Mouse (Mus musculus): ENCODE data around the gene Slc35f1. TPM values are rescaled to one million over a fixed set of nuclear protein-coding genes. Genes with fewer than 3 reads are reported as not detected.

Slc35f1 gene
- total RNA-seq, 2 experiments from 2014 or later: 2.2 to 3.0 TPM

GRCm38 (mm10) chr10:52932159-52932558 lies 241.8 kb downstream of the Slc35f1 start:
- no peak for DNase-seq

DNA sequence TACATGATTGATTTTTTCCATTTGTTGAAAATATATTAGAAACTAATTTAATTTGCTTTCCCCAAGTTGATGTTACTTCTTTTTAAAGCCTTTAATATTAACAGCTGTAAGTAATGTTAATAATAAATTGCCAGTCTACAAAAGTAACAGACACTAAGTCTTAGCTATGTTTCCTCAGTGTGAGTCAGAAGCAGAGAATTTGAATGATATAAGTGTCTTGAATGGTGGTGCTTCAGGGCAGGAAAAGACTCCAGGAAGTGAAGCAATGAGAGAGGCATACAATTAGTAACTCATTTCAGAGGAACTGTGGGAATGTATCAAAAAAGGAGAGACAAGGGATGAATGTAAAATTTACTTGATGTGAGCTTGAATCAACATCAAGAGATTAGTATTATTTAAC lies 244.3 kb downstream of the Slc35f1 start:
- no peak for DNase-seq

DNA sequence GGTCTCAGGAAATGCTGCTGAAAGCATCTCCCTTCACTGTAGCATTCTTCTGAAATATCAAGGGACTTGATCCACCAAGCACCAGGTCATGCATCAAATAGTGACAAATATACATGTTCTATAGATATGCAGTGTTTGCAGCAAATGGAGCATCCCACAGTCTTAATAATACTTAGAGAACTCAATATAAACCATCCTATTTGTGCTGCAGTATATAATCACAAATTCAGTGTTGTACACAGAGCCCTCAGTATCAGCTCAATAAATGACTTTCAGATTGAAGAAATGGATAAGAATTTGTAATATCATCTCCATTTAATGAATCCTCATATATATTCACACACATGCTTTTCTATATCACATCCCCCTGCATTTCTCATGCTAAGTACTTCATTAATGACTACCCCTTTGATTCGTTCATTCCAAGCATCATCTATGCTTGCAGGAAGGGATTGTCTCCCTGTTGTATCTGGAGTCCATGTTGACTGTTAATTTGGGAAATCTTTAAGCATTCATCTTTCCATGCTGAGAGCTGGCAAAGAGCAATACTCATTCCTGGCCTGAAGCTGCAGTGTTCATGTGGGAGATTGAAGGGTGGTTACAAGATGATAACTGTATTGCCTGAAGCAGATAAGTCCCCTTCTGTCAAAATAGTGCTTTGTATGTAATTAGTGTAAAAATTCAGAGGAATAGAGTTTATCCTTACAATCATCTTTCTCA lies 249.9 kb downstream of the Slc35f1 start:
- no peak for DNase-seq

DNA sequence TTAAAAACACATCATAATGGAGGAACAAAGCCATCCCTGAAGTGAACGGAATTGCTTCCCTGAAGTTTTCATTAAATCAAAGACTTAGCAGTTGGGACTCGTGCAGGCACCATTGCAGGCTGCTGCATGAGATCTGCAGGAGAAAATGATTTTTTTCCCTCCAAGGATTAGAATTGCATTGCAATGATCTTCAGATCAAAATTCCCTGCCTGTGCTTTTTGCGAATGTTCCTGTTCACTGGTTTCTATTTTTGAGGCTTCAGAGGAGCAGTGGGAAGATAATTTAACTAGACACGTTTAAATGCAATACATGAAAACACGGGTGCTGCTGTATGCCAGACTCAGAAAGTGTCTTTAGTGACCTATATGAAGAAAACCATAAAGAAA lies 250.5 kb downstream of the Slc35f1 start:
- no peak for DNase-seq

DNA sequence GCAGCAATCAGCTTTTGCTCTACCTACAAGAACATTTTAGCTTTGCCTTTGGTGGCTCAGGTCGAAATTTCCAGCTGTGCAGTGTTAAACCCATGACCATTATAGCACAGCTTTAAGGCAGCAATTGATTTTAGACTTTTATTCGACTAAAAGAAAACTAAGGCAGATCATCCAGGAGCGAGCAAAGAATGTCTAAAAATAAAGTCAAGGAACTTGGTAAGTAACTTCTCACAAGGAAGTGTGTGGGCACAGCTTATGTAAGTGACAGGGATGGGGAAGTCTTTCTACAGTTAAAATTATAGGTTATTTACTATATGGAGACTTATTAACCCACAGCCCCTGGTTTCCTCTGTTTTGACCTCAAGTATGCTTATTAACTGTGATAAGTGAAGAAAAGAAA lies 262.2 kb downstream of the Slc35f1 start:
- no peak for DNase-seq

- DNase-seq: no peak
Measured at GRCm38 (mm10) chr10:52956728-52957127, 266.4 kb downstream of the Slc35f1 start.

- DNase-seq: no peak
Measured at GRCm38 (mm10) chr10:52979251-52979650, 288.9 kb downstream of the Slc35f1 start.

DNA sequence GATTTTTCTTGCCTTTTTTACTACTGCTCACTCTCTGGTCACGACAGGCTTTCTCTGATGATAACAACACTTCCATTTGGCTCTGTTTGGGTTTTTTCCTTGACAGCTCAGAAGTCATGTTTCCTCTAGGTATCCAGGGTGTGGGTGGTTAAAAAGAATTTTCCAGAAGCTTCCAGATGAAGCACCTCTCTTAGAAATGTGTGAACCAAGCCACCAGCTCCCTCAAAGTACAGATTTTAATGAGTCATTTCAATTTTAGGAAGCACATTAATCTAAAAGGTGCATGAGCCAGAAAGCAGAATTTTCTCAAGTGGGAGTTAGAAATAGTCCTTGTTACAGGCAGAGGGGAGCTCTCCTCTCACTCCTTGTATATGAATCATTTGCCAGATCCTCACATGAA lies 292.5 kb downstream of the Slc35f1 start:
- DNase-seq: no peak

GRCm38 (mm10) chr10:52992246-52992645 lies 301.9 kb downstream of the Slc35f1 start:
- DNase-seq: no peak

DNA sequence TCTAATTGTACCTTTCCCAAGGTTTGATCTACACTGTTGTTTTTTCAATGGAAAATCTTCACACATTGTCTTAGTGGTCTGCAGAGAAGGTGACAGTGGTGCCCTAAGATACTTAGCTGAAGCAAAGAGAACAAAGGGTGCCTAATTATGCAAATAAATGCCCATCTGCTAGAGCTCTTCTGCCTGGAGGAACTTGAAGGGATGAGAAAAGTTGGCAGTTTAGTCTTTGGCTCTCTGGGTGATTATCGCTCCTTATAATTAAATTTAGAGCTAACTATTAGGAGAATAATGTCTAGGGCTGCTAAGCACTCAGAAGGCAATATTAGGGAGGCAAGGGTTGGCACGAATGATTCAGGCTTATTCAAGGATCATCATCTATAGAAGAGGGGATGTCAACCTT lies 306.6 kb downstream of the Slc35f1 start:
- DNase-seq: no peak

GRCm38 (mm10) chr10:53001136-53001535 lies 310.8 kb downstream of the Slc35f1 start:
- DNase-seq: no peak

GRCm38 (mm10) chr10:53006229-53007190 lies 316.2 kb downstream of the Slc35f1 start:
- no peak for DNase-seq

GRCm38 (mm10) chr10:53013878-53014277 lies 323.5 kb downstream of the Slc35f1 start:
- DNase-seq: no peak

- no peak for DNase-seq
Measured at GRCm38 (mm10) chr10:53028454-53028853, 338.1 kb downstream of the Slc35f1 start.

DNA sequence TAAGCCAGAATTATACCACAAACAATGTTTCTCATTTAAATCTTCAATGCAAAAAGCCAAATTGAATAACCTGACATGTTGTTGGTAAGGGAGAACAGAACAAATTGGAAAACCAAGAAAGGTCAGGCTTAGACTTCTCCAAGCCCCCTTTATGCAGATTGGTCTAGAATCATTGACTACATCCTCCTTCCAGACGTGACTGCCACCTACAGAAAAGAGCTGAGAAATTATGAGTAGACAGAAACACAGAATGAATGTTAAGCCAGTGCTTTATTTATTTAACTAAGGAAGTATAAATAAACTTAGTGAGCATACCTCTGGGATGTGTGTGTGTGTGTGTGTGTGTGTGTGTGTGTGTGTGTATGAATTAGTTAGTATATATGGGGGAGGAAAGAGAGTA lies 344.9 kb downstream of the Slc35f1 start:
- DNase-seq: no peak

DNA sequence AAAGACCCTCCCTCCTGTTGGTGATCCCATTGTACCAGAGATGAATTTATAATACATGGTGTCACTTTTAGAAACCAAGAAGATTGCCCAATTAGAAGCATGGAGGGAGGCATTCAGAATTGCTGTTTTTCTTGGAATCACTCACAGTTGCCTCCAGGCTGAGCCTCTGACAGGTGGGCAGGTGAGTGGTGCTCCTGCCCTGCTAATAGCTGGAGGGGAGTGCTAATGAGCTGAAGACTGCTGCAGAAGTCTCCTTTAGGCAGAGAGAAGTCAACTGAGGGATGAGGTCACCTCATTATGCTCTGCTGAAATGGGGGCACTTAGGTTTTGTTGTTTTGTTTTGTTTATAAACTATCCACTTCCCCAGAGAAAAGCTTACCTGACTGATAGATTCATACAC lies 355.6 kb downstream of the Slc35f1 start:
- DNase-seq: no peak

GRCm38 (mm10) chr10:53052521-53052920 lies 362.2 kb downstream of the Slc35f1 start:
- no peak for DNase-seq

GRCm38 (mm10) chr10:53060745-53061144 lies 370.4 kb downstream of the Slc35f1 start:
- no peak for DNase-seq

GRCm38 (mm10) chr10:53062741-53063140 lies 372.4 kb downstream of the Slc35f1 start:
- no peak for DNase-seq

- DNase-seq: peak; percentile 16
Measured at GRCm38 (mm10) chr10:53087811-53088210, 397.5 kb downstream of the Slc35f1 start.

- no peak for DNase-seq
Measured at GRCm38 (mm10) chr10:53091525-53091924, 401.2 kb downstream of the Slc35f1 start.

DNA sequence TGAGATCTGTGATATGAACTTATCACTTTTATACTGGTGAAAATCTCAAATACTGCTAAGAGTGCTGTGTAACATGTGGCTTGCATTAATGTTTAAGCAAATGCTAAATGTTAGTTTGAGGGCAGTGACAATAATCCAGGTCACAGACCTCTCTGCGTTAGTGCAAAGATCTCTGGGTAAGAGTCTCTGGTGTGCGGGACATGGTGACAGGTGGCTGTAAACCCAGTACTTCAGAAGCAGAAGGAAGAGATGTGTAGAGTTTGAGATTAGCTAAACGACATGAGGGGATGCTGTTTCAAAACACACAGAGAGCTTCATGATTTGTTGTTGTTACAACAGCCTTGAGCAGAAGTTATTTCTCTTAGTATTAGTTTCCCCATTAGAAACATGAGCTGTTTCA lies 406.1 kb downstream of the Slc35f1 start:
- no peak for DNase-seq

- DNase-seq: no peak
Measured at GRCm38 (mm10) chr10:53100881-53101280, 410.5 kb downstream of the Slc35f1 start.

Measured in gastrocnemius, postnatal 10 days (tissue).